Mouse (Mus musculus): ENCODE results near the gene Gm10160.

The Gm10160 gene

DNA sequence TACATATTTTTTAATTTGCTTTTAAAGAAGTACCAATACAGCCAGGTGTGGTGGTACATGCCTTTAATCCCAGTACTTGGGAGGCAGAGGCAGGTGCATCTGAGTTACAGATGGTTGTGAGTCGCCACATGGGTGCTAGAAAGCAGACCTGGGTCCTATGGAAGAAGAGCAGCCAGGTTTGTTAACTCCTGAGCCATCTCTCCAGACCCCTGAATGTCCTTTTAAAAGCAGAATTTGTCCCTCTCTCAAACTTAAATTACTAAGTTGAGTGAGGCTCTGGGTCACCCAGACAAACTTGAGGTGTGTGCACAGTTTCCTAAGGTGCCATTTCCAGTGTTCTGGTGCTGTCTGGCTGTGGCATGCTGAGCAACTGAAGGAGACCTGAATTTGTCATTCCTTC is at the start of gene Gm10160:
Gene Gm10160, minus strand, starts transcription at position 101 of the 400 bp plus-strand sequence.
- DNase-seq (ENCODE audit: low spot score in 2 of 2): no peak

DNA sequence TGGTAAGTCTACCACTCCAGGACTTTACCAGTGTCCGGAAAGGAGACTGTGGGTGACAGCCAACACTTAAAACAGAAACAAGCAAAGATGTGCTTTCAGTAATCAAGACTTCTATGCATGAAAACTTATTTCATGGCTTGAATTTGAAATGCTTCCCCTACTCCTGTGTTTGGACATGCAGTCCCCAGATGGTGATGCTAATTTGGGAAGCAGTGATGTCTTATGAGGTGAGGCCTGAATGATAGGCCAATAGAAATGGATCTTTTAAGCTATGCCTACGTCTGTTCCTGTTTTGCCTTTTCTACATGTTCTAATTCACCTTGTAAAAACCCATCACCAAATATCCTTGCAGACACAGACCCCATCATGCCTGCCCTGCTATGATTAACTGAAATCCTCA is 49.3 kb upstream of the Gm10160 start:
- DNase-seq (ENCODE audit: low spot score in 2 of 2): no peak

DNA sequence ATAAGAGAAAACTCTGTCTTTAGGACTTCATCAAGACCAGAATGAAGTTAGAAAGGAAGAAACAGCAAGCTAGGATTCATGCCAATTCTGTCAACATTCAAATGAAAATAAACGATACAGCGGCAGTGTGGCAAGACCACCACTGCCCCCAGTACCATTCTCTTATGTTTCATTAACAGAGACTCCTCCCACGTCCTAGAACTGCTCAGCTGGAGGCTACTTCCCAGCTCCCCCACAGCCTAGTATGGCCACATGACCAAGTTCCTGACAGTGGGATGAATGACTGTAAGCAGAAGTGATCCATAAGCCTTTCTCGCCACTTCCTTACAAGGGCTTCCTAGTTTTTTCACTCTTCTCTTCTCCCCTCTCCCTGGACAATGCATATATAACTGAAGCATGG is 48.5 kb upstream of the Gm10160 start:
- no peak for DNase-seq (ENCODE audit: low spot score in 2 of 2)

DNA sequence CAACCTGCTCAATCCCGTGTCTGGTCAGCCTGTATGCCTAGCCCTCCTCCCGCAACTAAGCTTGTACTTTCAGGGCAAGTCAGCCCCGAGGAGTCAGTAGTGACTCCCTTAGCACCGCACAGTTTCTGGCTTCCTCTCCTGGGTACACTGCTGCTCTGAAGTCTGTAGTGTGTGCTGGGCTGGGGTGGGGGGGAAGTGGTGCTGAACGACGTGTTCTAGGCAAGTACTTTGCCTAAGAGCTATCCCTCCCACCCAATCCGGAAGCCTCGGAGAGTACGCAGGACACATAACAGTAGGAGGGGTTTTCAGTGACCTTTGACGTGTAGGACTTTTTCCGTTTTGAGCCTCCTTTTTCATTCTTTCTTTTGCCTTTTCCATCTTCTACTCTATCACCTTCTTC is 43.8 kb upstream of the Gm10160 start:
- DNase-seq (ENCODE audit: low spot score in 2 of 2): no peak

DNA sequence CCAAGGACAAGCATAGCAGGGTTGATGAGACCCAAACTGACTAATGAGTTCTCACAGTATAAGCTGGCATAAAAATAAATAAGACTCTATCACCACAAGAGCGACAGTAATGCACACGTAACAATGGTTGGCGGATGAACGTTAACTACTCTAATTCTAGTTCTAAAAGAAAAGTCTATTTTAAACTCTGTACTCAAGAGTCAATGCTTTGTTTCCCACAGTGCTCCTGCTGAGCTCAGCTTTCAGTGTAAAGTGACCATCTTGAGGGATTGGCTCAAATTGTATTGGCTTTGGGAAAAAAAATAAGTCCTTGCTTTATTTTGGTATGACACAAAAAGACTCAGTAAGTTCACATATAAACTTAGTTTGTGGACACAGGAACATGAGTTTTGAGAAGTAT is 29.5 kb upstream of the Gm10160 start:
- DNase-seq (ENCODE audit: low spot score in 2 of 2): no peak

DNA sequence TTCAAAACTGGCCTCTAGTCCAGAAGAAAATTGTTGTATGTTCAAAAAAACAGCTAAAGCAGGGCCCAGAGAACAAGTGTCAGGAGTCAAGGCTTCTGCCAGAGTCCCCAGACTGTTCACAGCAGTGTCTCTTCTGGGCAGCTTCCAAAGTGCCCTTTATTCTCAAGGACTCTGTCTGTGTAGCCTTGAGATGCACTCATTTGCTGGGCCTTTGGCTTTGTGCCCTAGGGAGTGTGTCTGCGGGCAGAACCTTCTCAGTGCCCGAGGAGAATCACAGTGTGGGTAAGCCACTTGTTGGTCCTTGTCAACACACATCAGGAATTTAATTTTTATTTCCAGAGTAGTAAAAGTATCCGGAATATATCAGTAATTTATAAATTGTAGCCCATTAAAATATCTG is 26.0 kb upstream of the Gm10160 start:
- DNase-seq (ENCODE audit: low spot score in 2 of 2): no peak

DNA sequence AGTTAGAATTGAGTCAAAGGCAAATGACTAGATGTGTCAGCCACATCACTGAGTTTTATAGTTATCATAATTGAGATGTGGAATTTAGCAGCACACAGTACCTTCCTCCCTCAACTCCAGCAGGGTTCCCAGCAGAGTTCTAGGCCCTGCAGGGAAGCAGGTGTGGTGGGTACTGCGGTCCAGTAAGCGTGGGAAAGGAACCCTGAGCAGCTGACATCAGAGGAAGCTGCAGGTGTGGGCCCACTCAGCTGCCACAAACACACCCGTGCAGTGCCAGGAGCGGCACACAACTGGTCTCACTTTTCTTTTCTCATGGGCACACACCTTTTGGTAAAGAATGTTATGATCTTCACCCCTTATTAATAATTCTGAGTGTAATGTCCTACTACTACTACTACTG is 25.2 kb upstream of the Gm10160 start:
- DNase-seq (ENCODE audit: low spot score in 2 of 2): no peak

DNA sequence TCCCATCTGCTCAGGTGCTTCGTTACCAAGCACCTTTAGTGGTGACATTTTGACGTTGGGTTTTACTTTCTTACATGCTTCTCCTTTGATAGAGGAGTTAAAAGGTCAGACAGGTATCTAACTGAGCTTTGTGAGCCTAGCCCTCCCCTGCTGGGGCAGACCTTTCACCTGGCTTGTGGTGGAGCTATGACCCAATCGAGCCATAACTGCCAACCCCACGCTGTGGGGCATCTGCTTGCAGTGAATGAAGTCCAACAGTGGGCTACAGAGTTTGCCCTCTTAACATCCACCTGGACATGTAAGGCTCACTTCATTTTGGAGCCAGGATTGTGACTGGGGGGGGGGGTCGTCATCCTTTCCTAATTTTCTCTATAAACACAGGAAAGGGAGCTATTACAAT is 24.7 kb upstream of the Gm10160 start:
- no peak for DNase-seq (ENCODE audit: low spot score in 2 of 2)

DNA sequence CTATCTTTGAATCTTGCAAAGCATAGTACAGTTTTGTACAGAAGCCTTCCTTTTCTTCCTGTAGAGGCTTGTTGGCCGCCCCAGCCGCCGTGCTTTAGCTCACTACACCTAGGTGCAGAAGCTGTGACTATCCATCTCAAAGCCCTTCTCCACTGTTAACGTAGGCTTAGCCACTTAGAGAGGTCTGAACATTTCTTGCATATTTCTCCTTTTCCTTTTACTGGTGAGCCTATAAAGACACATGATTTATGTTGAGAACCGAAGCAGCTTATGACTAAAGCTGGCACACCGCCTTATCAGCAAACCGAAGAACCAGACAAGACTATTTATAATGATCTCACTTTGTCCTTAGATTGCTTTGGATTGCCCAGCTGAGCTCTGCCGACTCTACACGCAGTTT is 19.8 kb upstream of the Gm10160 start:
- no peak for DNase-seq (ENCODE audit: low spot score in 2 of 2)

DNA sequence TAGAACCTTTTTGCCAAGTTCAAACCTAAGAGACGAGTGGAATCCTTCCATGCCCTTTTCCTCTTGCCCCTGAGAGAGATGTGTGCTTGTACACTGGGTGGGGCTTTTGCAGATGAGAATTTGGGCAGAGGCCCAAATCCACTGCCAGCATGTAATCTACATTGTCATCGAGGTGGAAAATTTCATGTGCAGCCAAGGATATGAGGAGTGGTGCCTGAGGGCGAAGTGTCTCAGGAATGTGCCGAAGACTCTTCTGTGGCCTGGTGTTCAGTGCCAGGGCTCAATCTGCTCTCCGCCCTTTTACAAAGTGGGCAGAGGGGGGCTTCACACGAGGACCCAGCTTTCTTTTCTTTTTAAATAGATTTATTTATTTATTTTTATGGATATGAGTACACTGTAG is 19.0 kb upstream of the Gm10160 start:
- DNase-seq (ENCODE audit: low spot score in 2 of 2): no peak

DNA sequence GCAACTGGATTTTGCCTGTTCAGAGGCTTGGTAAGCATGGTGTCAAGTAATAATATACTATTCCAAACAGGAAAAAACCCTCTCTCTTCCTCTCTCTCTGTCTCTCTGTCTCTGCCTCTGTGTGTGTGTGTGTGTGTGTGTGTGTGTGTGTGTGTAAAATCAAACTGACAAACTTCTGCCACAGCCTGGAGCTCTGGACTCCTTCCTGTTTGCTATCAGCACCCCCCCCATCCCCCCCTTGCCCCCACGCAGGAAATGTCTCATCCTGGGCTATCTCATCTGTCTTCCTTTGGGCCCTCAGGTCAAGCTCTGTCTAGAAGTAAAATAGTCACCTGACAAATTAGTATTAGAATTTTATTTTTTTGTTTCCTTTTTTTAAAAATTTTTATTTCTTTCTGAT is 18.2 kb upstream of the Gm10160 start:
- DNase-seq (ENCODE audit: low spot score in 2 of 2): no peak

DNA sequence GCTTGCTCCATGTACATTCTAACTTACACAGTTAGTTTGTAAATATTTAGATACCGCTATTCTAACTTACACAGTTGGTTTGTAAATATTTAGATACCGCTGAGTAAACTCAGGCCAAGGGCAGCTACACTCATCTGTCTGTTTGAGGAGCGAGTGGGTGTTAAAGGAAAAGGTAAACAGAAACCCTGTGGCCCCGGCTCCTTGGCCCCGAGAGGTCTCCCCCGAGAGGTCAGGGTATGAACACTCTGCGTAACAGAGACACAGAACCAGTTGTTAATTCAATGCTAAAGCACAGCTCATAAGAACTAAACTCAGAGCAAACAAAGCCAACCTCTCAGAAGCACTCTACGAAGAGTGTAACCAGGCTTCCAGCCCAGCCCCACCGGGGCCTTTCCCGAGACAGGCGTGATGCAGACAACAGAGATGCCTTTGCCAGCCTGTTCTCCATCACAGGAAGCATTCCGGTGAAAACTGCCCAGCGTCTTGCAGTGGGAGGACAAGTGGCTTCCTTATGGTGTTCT is 17.0 kb upstream of the Gm10160 start:
- DNase-seq (ENCODE audit: low spot score in 2 of 2): no peak

DNA sequence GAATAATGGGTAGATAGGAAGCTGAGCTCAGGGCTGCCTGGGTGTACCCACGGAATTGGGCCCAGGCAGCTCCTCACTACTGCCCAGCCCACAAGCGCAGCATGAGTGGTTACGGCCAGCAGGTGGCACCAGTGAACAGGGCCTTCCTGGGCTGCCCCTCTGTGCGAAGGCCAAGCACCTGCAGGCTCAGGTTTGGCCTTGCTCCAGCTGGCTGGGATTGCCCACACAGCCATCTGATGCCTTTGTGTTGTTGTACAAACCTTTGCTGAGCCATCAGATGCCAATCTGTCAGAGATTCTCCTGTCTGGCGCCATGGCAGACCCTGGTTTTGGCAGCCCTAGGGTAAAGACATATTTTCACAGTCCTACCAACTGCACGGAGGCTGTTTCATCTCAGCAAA is 12.6 kb upstream of the Gm10160 start:
- no peak for DNase-seq (ENCODE audit: low spot score in 2 of 2)

DNA sequence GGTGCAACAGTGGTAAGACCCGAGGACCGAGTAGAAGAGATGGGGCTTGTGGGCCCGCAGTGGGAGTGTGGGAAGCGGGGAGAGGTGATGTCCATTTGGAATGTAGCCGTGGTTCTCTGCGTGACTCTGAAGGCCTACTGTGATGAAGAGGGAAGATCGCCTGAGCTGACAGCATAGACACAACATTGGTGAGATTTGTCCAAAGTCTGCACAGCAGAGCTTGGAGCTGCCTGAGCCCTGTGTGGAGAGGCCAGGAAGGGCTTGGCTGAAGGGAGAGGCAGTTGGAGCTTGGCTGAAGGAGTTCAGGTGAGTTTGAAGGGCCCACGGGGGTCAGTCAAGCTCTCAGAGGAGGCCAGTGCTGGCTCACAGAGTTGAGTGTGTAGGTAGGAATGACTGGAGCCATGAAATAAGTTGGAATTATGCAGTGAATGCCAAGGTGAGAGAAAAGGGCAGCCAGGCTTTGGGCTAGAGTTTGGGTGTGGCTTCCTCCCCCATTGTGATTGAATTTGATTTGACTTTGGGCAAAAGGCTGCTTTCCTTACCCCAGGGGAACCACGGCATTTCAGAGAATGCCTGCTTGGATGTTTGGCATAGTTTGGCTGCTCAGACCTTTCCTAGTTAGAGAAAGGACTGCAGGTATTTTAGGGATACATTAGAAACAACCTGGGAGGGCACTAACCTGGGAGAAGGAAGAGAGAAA is 11.8 kb upstream of the Gm10160 start:
- DNase-seq (ENCODE audit: low spot score in 2 of 2): no peak

DNA sequence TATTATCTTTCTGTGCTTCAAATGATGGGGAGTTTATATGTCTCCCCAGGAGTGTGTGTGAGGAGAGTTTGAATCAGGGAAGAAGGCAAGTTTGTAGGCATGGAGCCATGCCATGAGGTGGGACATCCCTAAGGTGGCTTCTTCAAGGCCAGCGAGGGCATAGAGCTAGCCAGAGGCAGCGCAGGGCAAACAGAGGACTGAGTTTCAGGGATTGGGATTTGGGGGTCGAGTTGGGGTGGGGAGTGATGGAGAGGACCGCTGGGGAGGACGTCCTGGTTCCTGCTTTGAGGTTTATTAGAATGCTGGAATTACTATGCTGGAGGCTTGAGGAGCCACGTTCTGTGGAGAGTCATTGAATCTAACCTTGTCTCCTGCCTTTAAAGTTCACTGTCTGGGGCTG is 10.3 kb upstream of the Gm10160 start:
- DNase-seq (ENCODE audit: low spot score in 2 of 2): no peak

DNA sequence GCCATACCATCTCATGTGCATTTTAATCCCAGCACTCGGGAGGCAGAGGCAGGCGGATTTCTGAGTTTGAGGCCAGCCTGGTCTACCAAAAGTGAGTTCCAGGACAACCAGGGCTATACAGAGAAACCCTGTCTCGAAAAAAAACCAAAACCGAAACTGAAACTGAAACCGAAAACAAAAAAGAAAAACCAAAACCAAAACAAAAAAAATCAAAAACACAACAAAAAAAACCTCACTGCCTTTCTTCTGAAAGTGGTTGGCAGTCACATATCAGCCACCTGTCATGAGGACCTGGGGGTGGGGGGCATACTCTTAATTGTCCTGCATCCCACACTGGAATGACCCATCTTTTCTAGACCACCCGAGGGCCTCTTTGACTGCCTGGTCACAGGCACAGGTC is 9.0 kb upstream of the Gm10160 start:
- no peak for DNase-seq (ENCODE audit: low spot score in 2 of 2)

DNA sequence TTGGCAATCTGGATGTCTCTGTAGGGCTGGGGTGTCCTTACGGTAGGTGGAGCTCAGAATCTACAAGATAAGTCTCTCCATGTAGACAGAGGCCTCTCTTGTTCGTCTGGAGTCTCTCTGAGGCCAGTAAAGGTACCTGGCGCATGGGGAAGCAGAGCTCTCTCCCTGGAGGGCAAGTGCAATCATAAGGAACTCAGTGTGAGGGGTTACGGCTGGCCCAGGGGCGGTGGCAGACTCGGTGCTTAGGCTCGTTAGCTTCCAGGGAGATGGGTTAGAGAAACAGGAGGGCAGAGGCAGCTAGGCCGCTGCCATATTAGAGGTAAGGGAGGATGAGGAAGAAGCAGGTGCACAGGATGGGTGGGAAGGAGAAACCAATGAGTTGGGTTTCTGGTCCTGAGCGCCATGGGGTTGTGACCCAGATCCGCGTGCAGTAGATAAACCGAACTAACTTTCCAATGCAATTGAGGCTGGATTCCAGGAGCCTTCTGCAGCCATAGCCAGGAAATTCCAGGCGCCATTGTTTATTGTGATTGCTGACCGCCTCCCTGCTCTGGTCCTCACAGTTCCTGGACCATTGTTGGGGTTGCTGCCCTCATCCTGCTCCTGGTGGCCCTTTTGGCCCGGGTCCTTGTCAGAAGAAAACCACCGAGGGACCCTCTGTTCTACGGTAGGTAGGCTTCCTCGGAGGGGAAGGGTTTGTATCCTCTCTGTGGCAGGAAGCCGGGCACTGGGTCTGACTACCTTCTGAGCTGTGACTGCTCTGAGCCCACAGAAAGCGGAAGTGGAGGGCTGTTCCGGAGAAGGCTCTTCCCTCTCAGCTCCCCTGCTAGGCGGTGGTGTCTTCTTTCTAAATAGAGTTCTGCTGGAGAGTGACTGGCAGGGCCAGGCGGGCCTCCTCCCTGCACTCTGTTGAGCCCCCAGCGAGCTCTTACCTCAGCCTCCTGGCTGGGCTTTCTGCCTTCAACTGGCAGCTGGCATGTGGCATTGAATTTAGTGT is 7.3 kb upstream of the Gm10160 start:
- no peak for DNase-seq (ENCODE audit: low spot score in 2 of 2)

DNA sequence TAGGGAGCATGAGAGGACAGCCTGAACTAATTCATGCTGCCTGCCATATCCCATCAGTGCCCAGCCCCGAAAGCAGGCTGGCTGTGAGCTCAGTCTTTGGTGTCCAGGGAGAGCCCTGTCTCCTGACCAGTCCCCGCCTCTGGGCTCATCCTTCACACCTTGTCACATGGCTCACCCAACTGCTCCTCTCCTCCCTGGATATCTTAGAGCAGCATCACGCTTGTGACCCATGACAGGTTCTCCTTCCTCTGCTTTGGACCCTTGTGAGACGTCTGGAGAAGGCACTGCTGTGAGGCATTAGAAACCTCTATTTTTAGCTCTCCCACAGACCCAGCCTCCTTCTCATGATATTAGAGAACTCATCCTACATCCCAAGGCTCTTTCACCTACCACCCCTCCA is 6.3 kb upstream of the Gm10160 start:
- DNase-seq (ENCODE audit: low spot score in 2 of 2): no peak

DNA sequence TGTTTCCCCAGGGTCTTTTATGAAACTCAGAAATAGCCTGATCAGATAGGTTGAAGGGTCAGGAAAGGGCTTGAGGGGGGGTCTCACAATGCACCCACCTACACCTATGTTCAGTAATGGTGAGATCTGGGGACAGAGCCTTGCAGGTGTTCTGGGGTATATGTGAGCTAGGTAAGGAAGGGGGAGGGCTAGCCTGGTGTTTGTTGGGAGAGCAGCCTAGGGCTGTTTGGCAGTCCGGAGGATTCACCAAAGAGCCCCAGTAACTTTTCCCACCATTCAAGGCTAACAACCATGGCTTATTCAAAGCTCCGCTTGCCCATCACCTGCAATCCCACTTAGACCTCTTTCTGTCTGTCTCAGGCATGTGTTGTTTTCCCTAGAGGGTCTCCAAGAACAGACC is 5.9 kb upstream of the Gm10160 start:
- DNase-seq (ENCODE audit: low spot score in 2 of 2): no peak

DNA sequence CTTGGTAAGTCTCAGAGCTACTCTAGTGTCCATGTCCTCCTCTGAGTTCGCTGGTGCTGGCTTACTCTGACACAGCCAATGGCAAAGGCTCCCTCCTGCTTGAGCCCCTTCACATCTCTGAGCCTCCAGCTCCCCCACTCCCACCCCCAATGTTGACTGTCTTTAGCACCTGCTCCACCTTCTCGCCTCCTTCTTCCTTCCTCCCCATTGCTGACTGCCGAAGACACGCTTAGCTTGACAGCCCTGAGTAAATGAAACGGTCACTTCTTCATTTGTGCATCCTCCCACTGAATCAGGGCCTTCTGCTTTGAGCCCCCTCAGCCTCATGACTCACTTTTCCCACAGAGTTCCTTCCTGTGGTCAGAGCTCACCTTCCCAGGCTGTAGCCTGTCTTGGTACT is 5.4 kb upstream of the Gm10160 start:
- no peak for DNase-seq (ENCODE audit: low spot score in 2 of 2)

DNA sequence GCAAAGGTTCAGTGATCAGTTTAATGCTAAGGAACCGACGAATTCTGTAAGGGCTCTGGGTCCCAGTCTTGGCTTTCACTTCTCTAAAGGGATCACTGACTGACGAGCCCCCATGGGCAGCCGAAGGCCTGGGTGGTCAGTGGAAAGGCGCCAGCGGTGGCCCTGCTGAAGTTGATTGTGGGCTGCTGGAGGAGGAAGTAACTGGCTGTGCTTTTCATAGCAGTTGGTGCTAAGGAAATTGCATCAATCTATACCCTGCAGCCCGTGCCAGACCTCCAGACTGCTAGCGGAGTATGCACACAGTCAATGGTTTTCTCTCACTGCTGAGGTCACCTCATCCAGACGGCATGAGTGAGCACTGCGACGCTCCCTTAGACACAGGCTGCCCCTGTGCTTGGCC is 4.5 kb upstream of the Gm10160 start:
- no peak for DNase-seq (ENCODE audit: low spot score in 2 of 2)

DNA sequence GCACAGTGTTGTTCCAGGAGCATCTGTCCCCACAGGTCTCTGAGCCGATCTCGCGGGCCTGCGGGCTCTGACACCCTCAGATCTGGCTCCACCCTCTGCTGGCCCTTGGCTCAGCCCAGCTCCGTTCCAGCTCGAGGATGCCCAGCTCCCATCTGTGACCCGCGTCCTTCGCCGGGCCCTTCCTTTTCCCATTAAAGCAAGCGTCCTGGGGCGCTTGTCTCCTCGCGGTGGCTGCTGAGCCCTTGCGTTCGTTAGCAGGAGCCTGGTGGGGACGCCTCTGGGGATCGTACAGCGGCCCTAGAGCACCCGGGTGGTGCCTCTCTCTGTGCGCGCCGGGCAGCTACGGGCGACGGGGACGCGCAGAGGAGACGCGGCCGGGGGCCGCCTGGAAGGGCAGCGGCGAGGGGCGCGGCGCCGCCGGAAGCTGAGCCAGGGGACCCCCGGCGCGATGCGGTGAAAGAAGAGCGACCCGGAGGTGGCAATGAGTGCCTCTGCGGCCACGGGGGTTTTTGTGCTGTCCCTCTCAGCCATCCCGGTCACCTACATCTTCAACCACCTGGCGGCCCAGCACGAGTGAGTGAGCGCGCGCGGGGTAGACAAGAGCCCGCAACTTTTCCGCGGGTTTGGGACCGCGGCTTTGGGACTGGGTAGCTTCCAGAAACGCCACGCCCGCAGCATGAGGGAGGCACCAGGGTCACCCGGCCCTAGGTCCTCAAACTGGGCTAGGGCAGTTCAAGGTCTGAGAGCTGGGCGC is 3.6 kb upstream of the Gm10160 start, which contains the start of gene Tm6sf1:
Gene Tm6sf1, plus strand, starts transcription at position 34 of the 754 bp plus-strand sequence.
- no peak for DNase-seq (ENCODE audit: low spot score in 2 of 2)
